Mouse (Mus musculus) cerebellum, adult 2 months (tissue): Measurements from ENCODE around the gene Hist1h2bf. TPM values are rescaled to one million over a fixed set of nuclear protein-coding genes. Genes with fewer than 3 reads are reported as not detected.
A peak's percentile ranks its signal among the peaks of the same experiment; 100 is the strongest.
"Not testable (repeated sequence)": the region's sequence is repeated elsewhere in the genome, so short reads cannot be mapped to it uniquely, and the experiment has no call there.

Source experiments
- DNase-seq, 2 experiments: peaks; one replicate each; pipeline ENCODE4 v3.0.0; 2021
- H3K27ac ChIP-seq: fragments of 200-500 bp; 2 replicates; pipeline ENCODE4 v1.5.1; 2012; ENCODE audit warnings: low read length, control low read depth, inconsistent platforms; ENCODE audit not compliant: insufficient read depth
- H3K27me3 ChIP-seq: fragments of 200-500 bp; 2 replicates; pipeline ENCODE4 v1.6.1; 2012; ENCODE audit warnings: inconsistent platforms, mild to moderate bottlenecking, low read length, moderate library complexity; ENCODE audit not compliant: control insufficient read depth, insufficient read depth
- H3K4me1 ChIP-seq: fragments of 200-500 bp; 2 replicates; pipeline ENCODE4 v1.6.1; 2011; ENCODE audit warnings: low read length; ENCODE audit not compliant: control insufficient read depth, insufficient read depth
- H3K4me3 ChIP-seq: fragments of 200-500 bp; replicated peaks from 2 replicates; pipeline ENCODE3; 2011; ENCODE audit warnings: mild to moderate bottlenecking, low read depth, low read length, control low read depth; ENCODE audit not compliant: insufficient read depth
- CTCF ChIP-seq: fragments of 200-500 bp; IDR thresholded peaks from 2 replicates; pipeline ENCODE4 v1.5.1; 2011; ENCODE audit warnings: low read depth, mild to moderate bottlenecking, control low read depth, low read length, moderate library complexity, borderline replicate concordance; ENCODE audit not compliant: insufficient read depth
- POLR2A ChIP-seq: fragments of 200-500 bp; IDR thresholded peaks from 2 replicates; pipeline ENCODE4 v1.6.1; 2011; ENCODE audit warnings: low read length, control low read depth, borderline replicate concordance; ENCODE audit not compliant: insufficient read depth
- WGBS: fragments of 180-500 bp; shearing (Covaris S2); methylation state at CpG from one replicate; pipeline ENCODE4 v1.1.7; 2018; 5-methylcytosine and 5-hydroxymethylcytosine counted together
- polyA plus RNA-seq: library from polyadenylated mRNA; depleted of rRNA; stranded (reverse); fragments of >200 nt; gene quantifications from 2 replicates; pipeline ENCODE4 v1.2.3, GENCODE M21; 2012

The Hist1h2bf gene
- polyA plus RNA-seq, 1 experiment, result 0.65 TPM

- no peaks in the 10 kb centered on the region for H3K27me3 ChIP-seq
- peaks cover 2% of the 10 kb centered on the region; the same call in 1 of the 2 replicates for H3K4me1 ChIP-seq
- TF ChIP-seq CTCF, result no peak
- TF ChIP-seq POLR2A, result no peak
- 86% methylated on average over 2 of the region's 2 CpGs for WGBS
- no peak overlapping the region for H3K27ac ChIP-seq
- no peak for DNase-seq
- H3K4me3 ChIP-seq, result no peak overlapping the region
Observed at GRCm38 (mm10) chr13:23595185-23595584, 21.2 kb upstream of the Hist1h2bf start.

GRCm38 (mm10) chr13:23593051-23593770 is 19.2 kb upstream of the Hist1h2bf start:
- no peak overlapping the region for H3K27ac ChIP-seq
- DNase-seq, result no peak
- TF ChIP-seq POLR2A, result no peak
- TF ChIP-seq CTCF, result no peak
- 65% methylated on average over 5 of the region's 5 CpGs for WGBS
- H3K4me3 ChIP-seq, result no peak overlapping the region
- H3K27me3 ChIP-seq, result no peaks in the 10 kb centered on the region
- H3K4me1 ChIP-seq, result peaks cover 2% of the 10 kb centered on the region; the same call in 1 of the 2 replicates

- H3K4me3 ChIP-seq, result no peak overlapping the region
- H3K27me3 ChIP-seq, result no peaks in the 10 kb centered on the region
- H3K4me1 ChIP-seq, result peaks cover 2% of the 10 kb centered on the region; the same call in 1 of the 2 replicates
- TF ChIP-seq POLR2A (no peak), CTCF (no peak)
- 13% methylated on average over 7 of the region's 7 CpGs for WGBS
- H3K27ac ChIP-seq, result no peak overlapping the region
- peak; percentile 69 to 79 for DNase-seq
Observed at GRCm38 (mm10) chr13:23592614-23593013, 18.6 kb upstream of the Hist1h2bf start.

- not testable (repeated sequence) for H3K27me3 ChIP-seq, H3K27ac ChIP-seq, H3K4me1 ChIP-seq, H3K4me3 ChIP-seq, DNase-seq
- 88% methylated on average over 7 of the region's 7 CpGs for WGBS
Observed at GRCm38 (mm10) chr13:23591886-23592285, 17.9 kb upstream of the Hist1h2bf start.

GRCm38 (mm10) chr13:23591206-23591605 is 17.2 kb upstream of the Hist1h2bf start:
- 97% methylated on average over 7 of the region's 7 CpGs for WGBS
- TF ChIP-seq POLR2A, result no peak
- no peak for TF ChIP-seq CTCF
- Histone ChIP-seq H3K4me3 (no peak overlapping the region), H3K4me1 (peaks cover 2% of the 10 kb centered on the region; the same call in 1 of the 2 replicates), H3K27me3 (no peaks in the 10 kb centered on the region), H3K27ac (no peak overlapping the region)
- no peak for DNase-seq

- no peak for TF ChIP-seq CTCF
- DNase-seq, result no peak
- H3K4me1 ChIP-seq, result no peaks in the 10 kb centered on the region
- no peak overlapping the region for H3K27ac ChIP-seq
- H3K27me3 ChIP-seq, result no peaks in the 10 kb centered on the region
- no peak overlapping the region for H3K4me3 ChIP-seq
- 14% methylated on average over 1 of the region's 1 CpGs for WGBS
Observed at GRCm38 (mm10) chr13:23586940-23587225, 12.9 kb upstream of the Hist1h2bf start.

- DNase-seq, result no peak
- 2% methylated on average over 22 of the region's 22 CpGs for WGBS
- Histone ChIP-seq H3K4me3 (peak overlapping the region; percentile 60), H3K4me1 (no peaks in the 10 kb centered on the region), H3K27me3 (no peaks in the 10 kb centered on the region), H3K27ac (no peak overlapping the region)
- TF ChIP-seq CTCF, result no peak
- no peak for TF ChIP-seq POLR2A
Observed at GRCm38 (mm10) chr13:23586099-23586939, 12.3 kb upstream of the Hist1h2bf start.
